In the genomic region with DNA sequence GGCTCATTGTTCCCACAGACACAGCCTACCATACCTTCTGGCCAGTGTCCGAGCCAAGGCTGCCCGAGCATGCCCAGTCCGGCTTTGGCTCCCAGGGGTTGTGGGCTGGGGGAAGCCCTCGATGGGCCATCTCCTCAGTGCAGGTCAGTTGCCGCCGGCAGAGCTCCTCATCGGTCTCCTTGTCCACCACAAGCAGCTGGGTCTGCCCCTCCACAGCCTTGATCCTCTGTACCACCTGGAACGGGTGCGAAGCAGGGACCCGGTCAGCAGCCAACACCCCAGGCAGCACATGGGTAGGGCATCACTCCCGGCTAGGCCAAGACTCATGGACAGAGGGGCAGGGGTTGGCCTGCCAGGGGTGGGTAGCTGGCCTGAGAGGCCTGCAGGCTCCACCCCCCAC, we compare ENCODE assay signal across 11 mouse cellular contexts. TPM values are rescaled to one million over a fixed set of nuclear protein-coding genes. Genes with fewer than 3 reads are reported as not detected.
DNase-seq lines count a peak whose midpoint lies in the region; ATAC-seq and TF ChIP-seq lines count a peak whose summit lies in the region.
"Had no signal": no experiment of that assay in that cellular context is flagged by ENCODE, and none has a peak within 500 bp of the region (broad histone marks: within the 10 kb centered on the region; RNA-seq: fewer than 3 reads in every experiment).

No protein-coding gene starts in this region.

- no peak for DNase-seq in liver, adult 2 months (ENCODE audit: extremely low read depth, low read depth, low spot score)
- DNase-seq in hindbrain, postnatal 0 days (ENCODE audit: low spot score) = no peak
- no peak for DNase-seq in right cerebral cortex, postnatal 14 days
- no peak for DNase-seq in thymus, postnatal 0 days (ENCODE audit: low spot score)
- DNase-seq: layer of hippocampus, adult 9-11 months; thymus, adult 2 months had no signal

- no peaks in the 10 kb centered on the region for H3K36me3 ChIP-seq in forebrain, embryonic 13.5 days (ENCODE audit: poor library complexity, severe bottlenecking)
- H3K36me3 ChIP-seq in forebrain, embryonic 16.5 days (ENCODE audit: control insufficient read depth, insufficient read depth) = no peaks in the 10 kb centered on the region
- no peaks in the 10 kb centered on the region; the same call in 1 of the 2 replicates for H3K36me3 ChIP-seq in liver, adult 2 months (ENCODE audit: control insufficient read depth, insufficient read depth, low read length)
- no peaks in the 10 kb centered on the region for H3K36me3 ChIP-seq in liver, embryonic 12.5 days
- H3K36me3 ChIP-seq in hindbrain, postnatal 0 days (ENCODE audit: insufficient read depth, low read length) = no peaks in the 10 kb centered on the region

- peaks cover 10% of the 10 kb centered on the region; the same call in 1 of the 2 replicates for H3K79me2 ChIP-seq in liver, adult 2 months (ENCODE audit: control insufficient read depth, insufficient read depth, low read length)

- H3K4me2 ChIP-seq in forebrain, embryonic 13.5 days = no peak overlapping the region
- H3K4me2 ChIP-seq in forebrain, embryonic 16.5 days (ENCODE audit: low read length) = no peak overlapping the region
- no peak overlapping the region for H3K4me2 ChIP-seq in liver, embryonic 12.5 days
- H3K4me2 ChIP-seq in hindbrain, postnatal 0 days (ENCODE audit: low read depth, low read length) = peak overlapping the region; percentile 27; the same call in 1 of the 2 replicates

- no peak for TF ChIP-seq POLR2A in liver, adult 2 months (IDR thresholded peaks at IDR 0.05; ENCODE audit: extremely low read depth, insufficient read depth, low read length)
- no peak for TF ChIP-seq POLR2A in olfactory bulb, adult 2 months (IDR thresholded peaks at IDR 0.05; ENCODE audit: insufficient read depth, low read depth, low read length)

- H3K27me3 ChIP-seq in forebrain, embryonic 13.5 days = peaks cover 41% of the 10 kb centered on the region
- H3K27me3 ChIP-seq in forebrain, embryonic 16.5 days (replicated peaks; ENCODE audit: control insufficient read depth, insufficient read depth, low read length) = no peaks in the 10 kb centered on the region
- no peaks in the 10 kb centered on the region for H3K27me3 ChIP-seq in liver, adult 2 months (ENCODE audit: control insufficient read depth, insufficient read depth, low read length)
- H3K27me3 ChIP-seq in liver, embryonic 12.5 days (replicated peaks) = peaks cover 58% of the 10 kb centered on the region
- H3K27me3 ChIP-seq in hindbrain, postnatal 0 days (ENCODE audit: insufficient read depth, low read length) = no peaks in the 10 kb centered on the region

- ATAC-seq in forebrain, embryonic 13.5 days = no peak
- no peak for ATAC-seq in forebrain, embryonic 16.5 days
- ATAC-seq in liver, embryonic 12.5 days = no peak
- ATAC-seq in hindbrain, postnatal 0 days = no peak

- H3K27ac ChIP-seq in forebrain, embryonic 13.5 days = peak overlapping the region; percentile 12; the same call in 1 of the 2 replicates
- no peak overlapping the region for H3K27ac ChIP-seq in forebrain, embryonic 16.5 days (ENCODE audit: low read length)
- H3K27ac ChIP-seq in liver, adult 2 months (replicated peaks; ENCODE audit: insufficient read depth, low read depth, low read length) = peak overlapping the region; percentile 15
- no peak overlapping the region for H3K27ac ChIP-seq in liver, embryonic 12.5 days
- no peak overlapping the region; the same call in 1 of the 2 replicates for H3K27ac ChIP-seq in hindbrain, postnatal 0 days
- H3K27ac ChIP-seq in olfactory bulb, adult 2 months (ENCODE audit: insufficient read depth, low read depth, low read length) = peak overlapping the region; percentile 50; the same call in 1 of the 2 replicates

- no peak overlapping the region for H3K4me3 ChIP-seq in forebrain, embryonic 13.5 days
- no peak overlapping the region for H3K4me3 ChIP-seq in forebrain, embryonic 16.5 days (replicated peaks; ENCODE audit: low read length)
- peak overlapping the region; percentile 53 for H3K4me3 ChIP-seq in liver, adult 2 months (ENCODE audit: insufficient read depth, low read depth, low read length)
- no peak overlapping the region for H3K4me3 ChIP-seq in liver, embryonic 12.5 days
- no peak overlapping the region for H3K4me3 ChIP-seq in hindbrain, postnatal 0 days (ENCODE audit: low read length)
- peak overlapping the region; percentile 6; the same call in 1 of the 2 replicates for H3K4me3 ChIP-seq in olfactory bulb, adult 2 months (ENCODE audit: insufficient read depth, low read depth, low read length)

- H3K4me1 ChIP-seq in forebrain, embryonic 13.5 days = peaks cover 13% of the 10 kb centered on the region
- H3K4me1 ChIP-seq in forebrain, embryonic 16.5 days (replicated peaks; ENCODE audit: control insufficient read depth, insufficient read depth, low read length) = peaks cover 13% of the 10 kb centered on the region
- peaks cover 7% of the 10 kb centered on the region for H3K4me1 ChIP-seq in liver, adult 2 months (ENCODE audit: control insufficient read depth, insufficient read depth, low read length)
- peaks cover 46% of the 10 kb centered on the region for H3K4me1 ChIP-seq in liver, embryonic 12.5 days
- peaks cover 4% of the 10 kb centered on the region; the same call in 1 of the 2 replicates for H3K4me1 ChIP-seq in hindbrain, postnatal 0 days (ENCODE audit: insufficient read depth, low read length)
- H3K4me1 ChIP-seq in olfactory bulb, adult 2 months (ENCODE audit: control insufficient read depth, insufficient read depth, low read length) = peaks cover 61% of the 10 kb centered on the region

- H3K9ac ChIP-seq in forebrain, embryonic 13.5 days = 0 out of 2 replicates have a peak overlapping the region, but pooled peaks have one; percentile 6
- H3K9ac ChIP-seq in forebrain, embryonic 16.5 days (replicated peaks; ENCODE audit: low read depth, low read length) = no peak overlapping the region
- peak overlapping the region; percentile 24 for H3K9ac ChIP-seq in liver, adult 2 months (ENCODE audit: low read depth, low read length)
- no peak overlapping the region for H3K9ac ChIP-seq in liver, embryonic 12.5 days
- peak overlapping the region; percentile 33; the same call in 1 of the 2 replicates for H3K9ac ChIP-seq in hindbrain, postnatal 0 days (replicated peaks; ENCODE audit: low read length)

- TF ChIP-seq CTCF in liver, adult 2 months (IDR thresholded peaks at IDR 0.05; ENCODE audit: low read depth, low read length) = no peak
- no peak for TF ChIP-seq CTCF in hindbrain, postnatal 0 days (IDR thresholded peaks at IDR 0.05; ENCODE audit: low read depth)
- no peak for TF ChIP-seq CTCF in olfactory bulb, adult 2 months (IDR thresholded peaks at IDR 0.05; ENCODE audit: insufficient read depth, low read depth, low read length)

- WGBS in forebrain, embryonic 13.5 days = 85% methylated on average over 11 of the region's 11 CpGs
- WGBS in forebrain, embryonic 16.5 days = 83% methylated on average over 11 of the region's 11 CpGs
- WGBS in liver, adult 2 months = 77% methylated on average over 11 of the region's 11 CpGs
- 64% methylated on average over 11 of the region's 11 CpGs for WGBS in liver, embryonic 12.5 days (ENCODE audit: insufficient replicate concordance)
- 75% methylated on average over 11 of the region's 11 CpGs for WGBS in hindbrain, postnatal 0 days
- 83% methylated on average over 11 of the region's 11 CpGs for WGBS in olfactory bulb, adult 2 months

- no peaks in the 10 kb centered on the region for H3K9me3 ChIP-seq in forebrain, embryonic 13.5 days (replicated peaks)
- no peaks in the 10 kb centered on the region for H3K9me3 ChIP-seq in forebrain, embryonic 16.5 days (ENCODE audit: control insufficient read depth, low read length)
- H3K9me3 ChIP-seq in liver, embryonic 12.5 days (replicated peaks) = no peaks in the 10 kb centered on the region
- no peaks in the 10 kb centered on the region for H3K9me3 ChIP-seq in hindbrain, postnatal 0 days (ENCODE audit: low read length)

RNA-seq across cellular contexts. Expression of a gene that starts 2.6 kb away (rescaled TPM):
- 15.0 and 16.0 TPM in 2 replicates for polyA plus RNA-seq in forebrain, embryonic 13.5 days (2015; fragmentation: Nextera tagmentation; extraction: Ambion mirVana)
- polyA plus RNA-seq in forebrain, embryonic 16.5 days (2015; fragmentation: Nextera tagmentation; extraction: Ambion mirVana) = 28.1 and 31.2 TPM in 2 replicates
- 8.8 and 13.6 TPM in 2 replicates for total RNA-seq in liver, adult 2 months (2014; rRNA removed)
- 24.9 and 31.5 TPM in 2 replicates for polyA plus RNA-seq in liver, adult 2 months (2012; rRNA removed)
- 14.6 and 15.2 TPM in 2 replicates for polyA plus RNA-seq in liver, embryonic 12.5 days (2016; fragmentation: Nextera tagmentation; extraction: Ambion mirVana)
- total RNA-seq in hindbrain, postnatal 0 days (2014; rRNA removed) = 72.8 and 91.1 TPM in 2 replicates
- 57.6 and 60.6 TPM in 2 replicates for polyA plus RNA-seq in hindbrain, postnatal 0 days (2015; fragmentation: Nextera tagmentation; extraction: Ambion mirVana)
- polyA plus RNA-seq in olfactory bulb, adult 2 months (2012; ENCODE audit: insufficient read depth, insufficient read length, low replicate concordance, missing spikeins) = not detected in 2 replicates
- polyA plus RNA-seq in thymus, postnatal 0 days (2015; fragmentation: Nextera tagmentation; extraction: Ambion mirVana) = 11.3 and 11.9 TPM in 2 replicates

RNA-seq across cellular contexts. Expression of a gene that starts 10.8 kb away (rescaled TPM):
- polyA plus RNA-seq in forebrain, embryonic 13.5 days (2015; fragmentation: Nextera tagmentation; extraction: Ambion mirVana) = not detected in 2 replicates
- polyA plus RNA-seq in forebrain, embryonic 16.5 days (2015; fragmentation: Nextera tagmentation; extraction: Ambion mirVana) = not detected in 2 replicates
- not detected in 2 replicates for total RNA-seq in liver, adult 2 months (2014; rRNA removed)
- polyA plus RNA-seq in liver, adult 2 months (2012; rRNA removed) = not detected in 2 replicates
- 0.33 TPM in 1 of 2 replicates, not detected in the other for polyA plus RNA-seq in liver, embryonic 12.5 days (2016; fragmentation: Nextera tagmentation; extraction: Ambion mirVana)
- total RNA-seq in hindbrain, postnatal 0 days (2014; rRNA removed) = 0.78 TPM in 1 of 2 replicates, not detected in the other
- polyA plus RNA-seq in hindbrain, postnatal 0 days (2015; fragmentation: Nextera tagmentation; extraction: Ambion mirVana) = 0.65 and 0.81 TPM in 2 replicates
- not detected in 2 replicates for polyA plus RNA-seq in olfactory bulb, adult 2 months (2012; ENCODE audit: insufficient read depth, insufficient read length, low replicate concordance, missing spikeins)
- polyA plus RNA-seq in thymus, postnatal 0 days (2015; fragmentation: Nextera tagmentation; extraction: Ambion mirVana) = 0.21 TPM in 1 of 2 replicates, not detected in the other
- total RNA-seq: megakaryocyte progenitor cell, adult 5-6 weeks had no signal

RNA-seq across cellular contexts. Expression of a gene that starts 15.0 kb away (rescaled TPM):
- 13.8 and 15.3 TPM in 2 replicates for polyA plus RNA-seq in forebrain, embryonic 13.5 days (2015; fragmentation: Nextera tagmentation; extraction: Ambion mirVana)
- 13.4 and 14.4 TPM in 2 replicates for polyA plus RNA-seq in forebrain, embryonic 16.5 days (2015; fragmentation: Nextera tagmentation; extraction: Ambion mirVana)
- total RNA-seq in liver, adult 2 months (2014; rRNA removed) = 8.1 and 9.7 TPM in 2 replicates
- 11.3 and 11.5 TPM in 2 replicates for polyA plus RNA-seq in liver, adult 2 months (2012; rRNA removed)
- 11.3 and 12.4 TPM in 2 replicates for polyA plus RNA-seq in liver, embryonic 12.5 days (2016; fragmentation: Nextera tagmentation; extraction: Ambion mirVana)
- total RNA-seq in hindbrain, postnatal 0 days (2014; rRNA removed) = 4.2 and 5.6 TPM in 2 replicates
- polyA plus RNA-seq in hindbrain, postnatal 0 days (2015; fragmentation: Nextera tagmentation; extraction: Ambion mirVana) = 7.2 and 7.8 TPM in 2 replicates
- not detected in 2 replicates for polyA plus RNA-seq in olfactory bulb, adult 2 months (2012; ENCODE audit: insufficient read depth, insufficient read length, low replicate concordance, missing spikeins)
- polyA plus RNA-seq in thymus, postnatal 0 days (2015; fragmentation: Nextera tagmentation; extraction: Ambion mirVana) = 8.2 and 10.4 TPM in 2 replicates

RNA-seq across cellular contexts. Expression of a gene that starts 15.1 kb away (rescaled TPM):
- polyA plus RNA-seq in forebrain, embryonic 13.5 days (2015; fragmentation: Nextera tagmentation; extraction: Ambion mirVana) = 60.5 and 75.1 TPM in 2 replicates
- polyA plus RNA-seq in forebrain, embryonic 16.5 days (2015; fragmentation: Nextera tagmentation; extraction: Ambion mirVana) = 80.4 and 86.8 TPM in 2 replicates
- 19.5 and 27.9 TPM in 2 replicates for total RNA-seq in liver, adult 2 months (2014; rRNA removed)
- polyA plus RNA-seq in liver, adult 2 months (2012; rRNA removed) = 63.4 and 79.3 TPM in 2 replicates
- 30.8 and 35.0 TPM in 2 replicates for polyA plus RNA-seq in liver, embryonic 12.5 days (2016; fragmentation: Nextera tagmentation; extraction: Ambion mirVana)
- total RNA-seq in hindbrain, postnatal 0 days (2014; rRNA removed) = 98.0 and 114 TPM in 2 replicates
- polyA plus RNA-seq in hindbrain, postnatal 0 days (2015; fragmentation: Nextera tagmentation; extraction: Ambion mirVana) = 45.7 and 51.2 TPM in 2 replicates
- 286 TPM in 1 of 2 replicates, not detected in the other for polyA plus RNA-seq in olfactory bulb, adult 2 months (2012; ENCODE audit: insufficient read depth, insufficient read length, low replicate concordance, missing spikeins)
- polyA plus RNA-seq in thymus, postnatal 0 days (2015; fragmentation: Nextera tagmentation; extraction: Ambion mirVana) = 25.0 and 26.0 TPM in 2 replicates

RNA-seq across cellular contexts. Expression of a gene that starts 22.0 kb away (rescaled TPM):
- 14.9 and 16.2 TPM in 2 replicates for polyA plus RNA-seq in forebrain, embryonic 13.5 days (2015; fragmentation: Nextera tagmentation; extraction: Ambion mirVana)
- 17.9 and 22.0 TPM in 2 replicates for polyA plus RNA-seq in forebrain, embryonic 16.5 days (2015; fragmentation: Nextera tagmentation; extraction: Ambion mirVana)
- total RNA-seq in liver, adult 2 months (2014; rRNA removed) = 11.1 and 16.0 TPM in 2 replicates
- polyA plus RNA-seq in liver, adult 2 months (2012; rRNA removed) = 67.8 and 106 TPM in 2 replicates
- polyA plus RNA-seq in liver, embryonic 12.5 days (2016; fragmentation: Nextera tagmentation; extraction: Ambion mirVana) = 19.7 and 20.4 TPM in 2 replicates
- total RNA-seq in hindbrain, postnatal 0 days (2014; rRNA removed) = 40.9 and 47.0 TPM in 2 replicates
- polyA plus RNA-seq in hindbrain, postnatal 0 days (2015; fragmentation: Nextera tagmentation; extraction: Ambion mirVana) = 14.2 and 14.6 TPM in 2 replicates
- polyA plus RNA-seq in olfactory bulb, adult 2 months (2012; ENCODE audit: insufficient read depth, insufficient read length, low replicate concordance, missing spikeins) = not detected in 2 replicates
- polyA plus RNA-seq in thymus, postnatal 0 days (2015; fragmentation: Nextera tagmentation; extraction: Ambion mirVana) = 11.6 and 14.5 TPM in 2 replicates

Comparison
In these comparisons a context has a peak if more than half of its experiments do, and no peak if none do; other contexts are left out.
1. H3K27ac ChIP-seq: peak in forebrain, embryonic 13.5 days (single experiment), liver, adult 2 months (single experiment) and olfactory bulb, adult 2 months (single experiment); none in forebrain, embryonic 16.5 days (single experiment), liver, embryonic 12.5 days (single experiment) and hindbrain, postnatal 0 days (single experiment).
2. H3K4me3 ChIP-seq: peak in liver, adult 2 months (single experiment) and olfactory bulb, adult 2 months (single experiment); none in forebrain, embryonic 13.5 days (single experiment), forebrain, embryonic 16.5 days (single experiment), liver, embryonic 12.5 days (single experiment) and hindbrain, postnatal 0 days (single experiment).
3. H3K9ac ChIP-seq: peak in forebrain, embryonic 13.5 days (single experiment), liver, adult 2 months (single experiment) and hindbrain, postnatal 0 days (single experiment); none in forebrain, embryonic 16.5 days (single experiment) and liver, embryonic 12.5 days (single experiment).
4. RNA of a gene that starts 2.6 kb away (polyA plus RNA-seq): 57.6 to 60.6 TPM in hindbrain, postnatal 0 days, 24.9 to 31.5 TPM in liver, adult 2 months, 28.1 to 31.2 TPM in forebrain, embryonic 16.5 days, 15.0 to 16.0 TPM in forebrain, embryonic 13.5 days, 14.6 to 15.2 TPM in liver, embryonic 12.5 days and 11.3 to 11.9 TPM in thymus, postnatal 0 days; not detected in olfactory bulb, adult 2 months; every median in the first group is over 10 times any median in the second.